Mouse (Mus musculus) cerebellum, postnatal 25 days (tissue): ENCODE measurements around the gene Anp32a.

Experiments used
- DNase-seq, 2 experiments: peaks; one replicate each; pipeline ENCODE4 v3.0.0; 2021; ENCODE audit warnings: mixed read lengths in 2 of 2

The Anp32a gene

DNA sequence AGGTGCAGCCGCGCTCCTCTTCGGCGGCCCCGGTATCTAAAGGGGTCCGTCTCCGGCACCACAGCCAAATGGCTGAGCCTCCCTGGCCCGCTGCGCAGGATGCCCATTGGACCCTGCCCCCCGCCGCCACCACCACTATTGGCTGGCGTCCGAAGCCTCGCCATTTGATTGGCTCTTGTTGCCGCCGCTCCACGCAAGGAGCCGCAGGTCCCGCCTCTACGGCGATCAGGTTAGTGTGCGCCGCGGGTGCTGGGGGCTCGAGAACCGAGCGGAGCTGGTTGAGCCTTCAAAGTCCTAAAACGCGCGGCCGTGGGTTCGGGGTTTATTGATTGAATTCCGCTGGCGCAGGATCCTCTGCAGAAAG lies at the start of gene Anp32a:
Anp32a (plus strand) TSS at position 171 of the 364 bp plus-strand sequence.
- peak; percentile 100 for DNase-seq

DNA sequence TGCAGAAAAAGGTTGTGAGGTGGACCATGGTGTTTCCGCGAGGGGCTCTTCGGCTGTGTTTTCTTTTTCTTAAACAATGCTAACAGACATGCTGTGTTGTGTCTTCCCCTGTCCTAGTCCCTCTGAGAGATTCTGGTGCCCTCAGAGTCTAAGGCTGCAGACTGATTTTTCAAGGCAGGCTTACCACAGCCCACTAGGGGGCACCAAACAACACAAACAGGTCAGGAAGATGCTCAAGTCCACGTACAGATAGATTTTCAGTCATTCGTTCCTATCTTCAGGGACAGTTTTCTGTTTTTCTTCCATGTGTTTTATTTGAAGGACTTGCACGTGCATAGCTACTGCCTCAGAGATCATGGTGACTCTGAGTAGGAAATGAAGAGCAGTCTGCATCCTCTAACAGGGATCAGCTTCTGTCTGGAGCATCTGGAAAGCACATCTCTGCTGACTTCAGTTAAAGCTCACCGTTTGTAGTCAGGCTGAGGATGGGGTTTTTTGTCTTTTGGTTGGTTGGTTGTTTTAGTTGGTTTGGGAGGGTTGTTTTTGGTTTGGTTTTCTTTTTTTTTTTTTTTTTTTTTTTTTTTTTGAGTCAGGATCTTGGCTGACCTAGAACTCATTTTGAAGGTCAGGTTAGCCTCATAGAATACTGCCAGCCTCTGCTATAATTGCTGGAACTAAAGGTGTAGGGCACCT lies 45.9 kb upstream of the Anp32a start:
- DNase-seq = peak; percentile 89 to 92

DNA sequence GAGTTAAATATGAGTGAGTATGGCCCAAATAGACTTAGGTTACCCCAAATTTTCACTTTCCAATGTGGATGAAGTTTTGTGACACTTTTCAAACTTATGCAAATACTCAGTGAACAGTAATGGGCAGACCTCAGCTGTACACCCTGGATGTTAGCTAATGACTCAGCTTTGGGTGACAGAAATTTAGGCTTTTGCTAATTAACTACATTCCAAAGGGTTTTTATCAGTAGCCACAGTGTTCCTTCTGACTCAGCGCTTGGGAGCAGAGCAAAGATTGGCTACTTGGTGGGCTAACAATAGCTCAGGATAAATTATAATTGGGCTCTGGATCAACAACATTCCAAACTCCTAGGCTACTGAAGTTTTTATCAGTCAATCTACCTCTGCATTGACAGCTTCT lies 44.2 kb upstream of the Anp32a start:
- no peak for DNase-seq

DNA sequence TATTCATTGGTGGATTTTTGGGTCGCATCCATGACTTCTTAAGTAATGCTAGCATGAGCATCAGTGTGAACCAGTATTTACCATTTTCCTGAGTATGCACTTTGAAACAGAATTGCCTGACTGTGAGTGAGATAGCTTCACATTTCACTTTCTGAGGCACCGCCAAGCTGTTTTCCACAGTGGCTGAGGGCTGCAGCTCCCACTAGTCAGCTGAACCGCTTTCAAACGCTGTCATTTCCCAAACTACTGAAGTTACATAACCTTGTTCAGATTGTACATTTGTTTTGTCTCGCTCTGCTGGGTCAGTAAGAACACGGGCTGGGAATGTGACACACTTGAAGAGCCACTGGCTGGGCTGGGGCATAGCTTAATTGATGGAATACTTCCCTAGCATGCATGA lies 25.5 kb upstream of the Anp32a start:
- DNase-seq = no peak

DNA sequence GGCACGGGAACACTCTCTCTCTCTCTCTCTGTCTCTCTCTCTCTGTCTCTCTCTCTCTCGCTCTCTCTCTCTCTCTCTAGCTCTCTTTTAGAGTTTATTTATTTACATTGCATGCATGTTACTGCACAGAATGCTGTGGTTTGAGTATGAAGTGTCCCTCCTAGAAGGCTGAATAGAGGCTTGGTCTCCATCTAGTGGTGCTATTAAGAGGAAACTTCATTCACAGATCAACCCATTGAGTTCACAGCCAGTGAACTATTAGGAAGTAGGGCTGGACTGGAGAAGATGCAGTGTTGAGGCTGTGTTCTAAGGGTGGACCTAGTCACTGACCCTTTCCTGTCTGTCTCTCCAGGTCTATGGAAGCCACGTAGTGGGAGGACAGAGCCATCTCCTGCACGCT lies 22.4 kb upstream of the Anp32a start:
- DNase-seq = no peak

DNA sequence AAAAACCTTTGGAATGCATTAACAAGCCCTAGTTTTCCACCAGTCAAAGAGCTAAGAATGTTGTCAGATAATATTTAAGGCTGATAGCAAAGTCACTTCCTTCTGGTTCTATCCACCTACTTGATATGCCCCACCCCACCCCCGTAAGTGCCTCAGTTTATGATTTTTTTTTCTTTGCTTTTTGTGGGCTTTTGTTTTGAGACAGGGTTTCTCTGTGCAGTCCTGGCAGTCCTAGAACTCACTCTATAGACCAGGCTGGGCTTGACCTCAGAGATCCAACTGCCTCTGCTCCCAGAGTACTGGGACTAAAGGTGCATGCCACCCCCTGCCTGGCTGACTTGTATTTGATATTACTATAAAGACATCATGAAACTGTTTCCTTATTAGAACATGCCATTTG lies 17.3 kb upstream of the Anp32a start:
- no peak for DNase-seq

DNA sequence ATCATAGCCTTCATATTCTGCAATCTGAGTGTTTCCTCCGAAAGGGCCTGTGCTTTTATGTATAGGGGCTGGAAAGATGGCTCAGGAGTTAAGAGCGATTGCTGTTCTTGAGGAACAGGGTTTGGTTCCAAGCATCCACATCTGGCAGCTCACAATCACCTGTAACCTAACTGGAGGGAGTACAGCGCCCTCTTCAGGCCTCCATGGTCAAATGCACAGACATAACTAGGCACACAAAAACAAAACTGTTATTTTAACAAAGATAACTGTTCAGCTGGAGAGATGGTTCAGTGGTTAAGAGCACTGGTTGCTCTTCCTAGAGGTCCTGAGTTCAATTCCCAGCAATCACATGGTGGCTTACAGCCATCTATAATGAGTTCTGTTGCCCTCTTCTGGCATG lies 15.1 kb upstream of the Anp32a start:
- no peak for DNase-seq

DNA sequence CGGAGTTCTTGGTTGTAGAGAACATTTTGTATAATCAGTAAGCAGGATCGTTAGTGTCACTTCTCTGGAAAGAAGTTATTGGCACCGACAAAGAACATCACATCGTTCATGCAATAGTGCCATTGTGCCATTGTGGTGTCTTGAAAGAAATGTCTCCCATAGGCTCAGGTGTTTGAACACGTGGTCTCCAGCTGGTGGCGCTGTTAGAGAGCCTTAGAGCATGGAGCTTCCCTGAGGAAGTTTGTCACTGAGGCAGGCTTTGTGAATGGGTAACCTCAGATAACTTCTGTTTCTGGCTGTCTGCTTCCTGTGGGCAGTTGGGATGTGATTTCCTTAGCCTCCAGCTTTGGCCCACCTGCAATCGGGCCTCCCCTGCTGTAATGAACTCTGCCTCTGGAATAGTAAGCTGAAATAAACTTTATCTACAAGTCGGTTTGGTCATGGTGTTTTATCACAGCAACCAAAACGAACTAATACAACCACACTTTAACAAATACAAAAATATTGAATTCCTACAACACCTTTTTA lies 6.7 kb upstream of the Anp32a start:
- DNase-seq = no peak

DNA sequence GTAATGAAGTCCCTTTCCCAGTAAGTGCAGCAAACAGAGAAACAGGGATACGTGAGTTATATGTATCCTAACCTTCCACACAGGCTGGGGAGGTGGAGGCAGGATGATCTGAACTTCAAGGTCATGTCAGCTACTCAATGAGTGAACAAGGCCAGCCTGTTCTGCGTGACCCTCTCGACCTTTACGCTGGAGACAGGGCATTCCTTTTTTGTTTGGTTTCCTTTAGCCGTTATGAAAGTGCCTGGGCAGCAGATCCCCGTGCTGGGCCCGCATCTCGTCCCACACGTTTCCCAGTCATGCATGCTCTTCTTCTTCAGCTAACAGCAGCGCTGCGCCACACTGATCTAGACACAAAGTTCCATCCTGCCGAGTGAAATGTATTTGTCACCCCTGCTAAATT lies 5.7 kb upstream of the Anp32a start:
- no peak for DNase-seq

DNA sequence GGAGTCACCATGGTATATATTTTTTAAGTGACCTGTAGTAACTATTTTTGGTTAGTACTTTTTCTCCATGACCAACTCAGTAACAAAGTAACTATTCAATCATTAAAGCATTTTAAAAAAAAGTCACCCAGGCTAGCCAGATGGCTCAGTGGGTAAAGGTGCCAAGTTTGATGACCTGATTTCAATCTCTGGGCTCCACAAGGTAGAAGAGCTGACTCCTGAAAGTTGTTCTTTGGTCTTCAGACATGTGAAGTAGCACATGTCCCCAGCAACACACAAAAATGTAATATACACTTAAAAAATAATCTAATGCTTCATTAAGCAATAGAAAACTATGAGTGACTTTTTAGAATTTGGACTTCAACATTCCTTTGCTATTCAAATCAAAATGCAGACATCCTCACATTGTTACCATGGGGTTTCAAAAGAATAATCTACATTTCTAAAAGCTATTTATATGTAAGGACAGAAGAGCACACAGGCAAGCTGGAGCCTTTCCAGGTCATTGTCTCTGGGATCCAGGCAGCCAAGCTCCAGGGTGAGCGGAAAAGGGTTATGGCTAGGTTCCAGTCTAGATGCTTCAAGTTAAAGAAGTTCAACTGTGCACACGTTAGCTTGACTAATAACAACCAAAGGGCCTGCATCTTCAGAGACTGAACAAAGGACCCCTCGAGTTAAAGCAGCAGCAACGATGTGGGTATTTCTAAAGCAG lies 3.0 kb upstream of the Anp32a start:
- peak; percentile 66 to 76 for DNase-seq

DNA sequence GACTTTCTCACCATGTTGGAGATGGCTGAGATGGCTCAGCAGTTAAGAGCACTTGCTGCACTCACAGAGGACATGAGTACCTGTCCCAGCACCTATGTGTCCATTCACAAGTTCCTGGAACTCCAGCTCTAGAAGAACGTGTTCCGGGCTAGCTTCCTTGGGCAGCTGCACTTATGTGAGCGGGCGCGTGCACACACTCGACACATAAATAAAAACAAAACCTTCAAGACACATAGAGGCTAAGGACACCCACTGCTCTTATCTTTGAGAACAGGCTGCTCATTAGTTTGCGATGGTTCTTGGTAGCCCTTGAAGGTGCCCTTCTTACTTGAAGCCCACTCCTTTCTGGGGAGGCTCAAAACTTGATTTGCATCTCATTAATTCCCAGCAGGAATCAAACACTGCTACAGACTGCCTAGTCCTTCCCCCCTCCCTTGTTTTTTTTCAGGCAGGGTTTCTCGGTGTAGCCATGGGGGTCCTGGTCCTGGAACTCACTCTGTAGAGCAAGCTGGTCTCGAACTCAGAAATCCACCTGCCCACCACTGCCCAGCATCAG lies 2.4 kb upstream of the Anp32a start:
- peak in 1 of 2 experiments; percentile 21 for DNase-seq

DNA sequence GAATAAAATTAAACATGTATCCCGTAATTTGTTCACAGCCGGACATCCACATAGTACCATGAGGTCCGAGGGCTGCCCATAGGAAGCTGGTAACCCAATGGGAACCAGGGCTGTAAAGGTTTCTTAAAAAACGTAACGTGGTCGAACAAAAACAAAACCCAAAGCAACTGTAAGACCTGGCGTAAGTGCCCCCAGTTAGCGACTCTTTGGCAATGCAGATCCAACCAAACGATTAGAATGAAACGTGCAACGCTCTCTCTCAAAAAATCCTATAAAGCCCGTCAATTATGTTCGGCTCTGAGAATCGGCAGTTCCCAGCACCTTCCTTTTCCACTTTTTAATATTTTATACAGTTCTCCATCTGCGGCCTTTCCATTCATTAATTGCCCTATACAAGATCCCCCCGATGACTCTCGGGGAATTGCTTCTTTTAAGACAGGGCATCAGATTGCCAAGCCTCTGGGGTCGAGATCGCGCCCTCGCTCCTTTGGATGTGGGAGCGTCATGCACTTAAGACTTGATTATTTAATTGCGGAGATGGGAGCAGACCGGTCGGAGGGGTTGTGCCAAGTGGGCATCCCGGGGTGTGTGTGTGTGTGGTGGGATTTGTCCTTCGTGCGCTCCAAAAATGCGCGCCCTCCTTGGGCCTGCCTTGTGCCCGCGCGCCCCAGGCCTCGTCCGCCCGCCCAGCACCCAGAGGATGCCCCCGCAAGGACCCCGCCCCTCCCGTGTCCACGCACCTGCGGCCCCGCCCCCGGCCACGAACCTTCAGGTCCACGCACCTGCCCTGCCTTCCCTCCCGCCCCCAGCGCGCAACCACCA lies 581 bp upstream of the Anp32a start:
- peak in 1 of 2 experiments; percentile 28 for DNase-seq

DNA sequence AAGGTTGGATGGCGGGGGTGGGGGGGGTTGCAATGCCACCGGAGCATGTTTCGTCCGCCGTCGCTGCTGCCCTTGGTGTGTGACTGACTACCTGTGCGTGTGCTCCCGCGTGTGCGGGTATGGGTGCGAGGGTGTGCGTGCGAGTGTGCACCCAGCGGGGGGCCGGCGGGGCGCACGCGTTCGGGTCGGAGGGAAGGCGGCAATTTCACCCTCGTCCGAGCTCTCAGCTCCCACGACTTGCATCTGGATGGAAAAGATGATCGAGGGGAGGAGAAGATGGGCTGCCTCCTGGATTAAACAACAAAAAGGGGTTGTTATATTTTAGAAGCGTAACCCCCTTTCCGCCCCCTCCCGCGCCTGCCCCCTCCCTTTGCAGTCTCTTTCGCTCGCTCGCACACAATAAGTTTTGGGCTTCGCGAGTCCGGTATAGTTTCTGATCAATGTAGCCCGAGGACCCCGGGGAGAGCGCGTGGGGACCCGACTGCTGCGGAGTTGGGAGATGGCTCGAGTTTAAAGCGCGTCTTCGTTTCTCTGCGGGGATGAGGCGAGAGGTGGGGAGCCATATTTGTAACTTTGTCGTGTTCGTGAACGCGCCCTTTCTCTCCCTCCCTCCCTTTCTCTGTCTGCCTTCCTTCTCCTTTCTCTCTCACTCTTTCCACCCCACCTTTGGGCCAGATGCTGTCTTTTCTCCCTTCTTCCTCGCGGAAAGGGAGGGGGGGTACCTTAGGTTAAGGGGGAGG lies 778 bp downstream of the Anp32a start:
- DNase-seq = peak; percentile 69 to 74

DNA sequence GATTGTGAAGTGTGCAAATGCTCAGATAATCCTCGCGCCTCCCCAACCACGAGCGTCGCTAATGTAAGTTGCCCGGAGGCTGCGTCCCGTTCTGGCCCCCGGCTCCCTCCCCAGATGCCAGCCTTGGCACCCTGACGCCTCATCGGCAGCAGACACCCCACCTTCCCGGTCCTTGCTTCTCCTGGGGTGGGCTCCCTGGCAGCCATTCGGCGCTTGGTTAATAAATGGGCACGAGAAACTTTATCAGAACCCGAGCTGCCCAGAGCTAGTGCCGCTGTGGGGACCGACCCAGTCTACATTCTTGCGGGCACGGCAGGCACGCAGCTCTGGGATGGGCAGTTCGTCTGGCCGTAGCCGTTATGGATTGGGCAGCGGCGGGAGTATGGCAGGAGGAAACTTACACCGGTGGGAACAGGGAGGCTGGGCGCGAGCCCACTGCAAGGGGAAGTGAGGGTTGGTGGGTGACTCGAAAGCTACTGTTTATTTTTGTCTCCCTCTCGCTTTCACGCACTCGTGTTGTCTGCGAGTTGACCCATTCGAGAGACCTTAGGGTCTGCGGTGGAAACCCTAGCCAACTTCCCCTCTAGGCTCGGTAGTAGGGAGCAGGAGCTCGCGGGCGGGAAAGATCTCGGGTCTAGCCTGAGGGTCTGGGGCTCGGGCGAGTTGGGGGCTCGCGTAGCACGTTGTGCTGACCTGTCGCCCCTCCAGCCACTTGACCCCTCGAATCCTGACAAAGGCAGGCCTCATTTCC lies 1.5 kb downstream of the Anp32a start:
- DNase-seq = peak; percentile 74 to 78

DNA sequence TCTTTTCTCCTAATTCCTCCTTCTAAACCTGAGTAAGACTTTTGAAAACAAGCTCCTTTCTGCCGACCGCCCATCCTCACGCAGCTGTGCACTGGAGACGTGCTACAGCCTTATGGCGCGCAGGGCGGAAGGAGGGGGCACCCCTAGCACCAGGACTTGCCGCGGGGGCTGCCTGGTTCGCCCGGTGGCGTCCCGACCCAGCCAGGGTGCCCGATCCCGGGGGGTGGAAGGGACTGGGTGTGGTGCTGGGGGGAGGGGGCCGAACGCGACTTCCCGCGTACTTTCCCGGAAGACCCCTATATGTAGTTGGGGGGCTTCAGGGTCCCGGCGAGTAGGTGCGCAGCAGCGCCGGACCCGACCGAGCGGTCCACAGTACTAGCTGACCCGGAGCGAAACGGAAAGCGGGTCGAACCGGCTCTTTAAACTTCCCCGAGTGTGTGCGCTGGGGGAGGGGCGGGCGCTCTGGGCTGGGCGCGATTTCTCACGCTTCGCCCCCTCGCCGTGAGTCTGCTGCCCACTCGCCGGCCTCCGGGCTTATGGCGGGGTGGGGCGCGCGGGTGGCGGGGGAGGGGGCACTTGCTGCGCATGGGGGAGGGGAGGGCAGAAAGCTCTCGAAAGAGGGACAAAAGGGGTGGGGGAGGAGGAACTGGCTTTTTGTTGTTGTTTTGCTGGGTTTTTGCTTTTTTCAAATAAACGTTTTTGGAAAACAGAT lies 2.3 kb downstream of the Anp32a start:
- DNase-seq = peak; percentile 75 to 85

DNA sequence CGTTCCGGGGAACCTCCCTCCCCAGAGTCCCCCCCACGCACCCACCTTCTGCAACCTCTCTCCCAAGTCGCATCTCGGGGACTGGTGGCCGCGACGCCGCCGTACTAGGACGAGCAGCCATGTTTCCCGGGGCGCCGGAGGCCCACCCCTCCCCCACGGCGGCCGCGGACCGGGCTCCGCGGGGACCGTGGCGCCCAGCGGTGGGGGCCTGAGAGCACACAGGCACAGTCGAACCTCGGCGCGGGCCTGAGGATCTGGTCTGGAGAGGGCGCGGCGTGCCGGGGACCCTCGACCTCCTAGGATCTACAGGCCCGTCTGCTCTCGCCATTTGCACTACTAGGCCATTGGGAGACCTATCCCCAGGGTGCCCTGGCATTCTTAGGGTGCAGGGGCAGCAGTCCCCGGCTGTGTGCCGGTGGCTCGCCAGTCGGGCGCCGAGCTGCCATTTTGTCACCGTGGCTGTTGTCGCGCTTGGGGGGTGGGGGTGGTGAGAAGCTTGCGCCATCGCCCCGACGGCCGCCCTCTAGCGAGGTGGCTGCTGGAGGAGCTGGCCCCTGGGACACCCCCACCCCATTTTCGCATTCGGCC lies 2.9 kb downstream of the Anp32a start:
- peak; percentile 77 to 82 for DNase-seq

DNA sequence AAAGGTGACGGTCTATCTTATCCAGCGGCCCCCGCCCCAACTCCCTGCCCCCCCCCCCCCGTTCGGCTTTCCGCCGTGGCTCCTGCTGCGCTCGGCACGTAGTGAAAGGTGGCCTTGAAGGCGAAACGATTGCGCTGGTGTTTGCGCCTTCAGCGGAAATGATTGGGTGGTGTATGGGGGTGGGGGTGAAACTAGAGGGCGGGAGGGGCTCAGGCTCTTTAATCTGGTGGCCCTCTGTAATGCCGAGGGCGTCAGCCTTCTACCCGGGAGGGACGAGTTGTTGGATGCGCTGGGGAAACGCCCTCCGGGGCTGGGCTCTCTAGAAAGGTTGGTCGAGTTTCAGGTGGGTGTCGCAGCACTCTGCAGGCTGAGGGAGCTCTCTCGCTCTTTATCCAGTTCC lies 3.5 kb downstream of the Anp32a start:
- peak; percentile 69 to 75 for DNase-seq

DNA sequence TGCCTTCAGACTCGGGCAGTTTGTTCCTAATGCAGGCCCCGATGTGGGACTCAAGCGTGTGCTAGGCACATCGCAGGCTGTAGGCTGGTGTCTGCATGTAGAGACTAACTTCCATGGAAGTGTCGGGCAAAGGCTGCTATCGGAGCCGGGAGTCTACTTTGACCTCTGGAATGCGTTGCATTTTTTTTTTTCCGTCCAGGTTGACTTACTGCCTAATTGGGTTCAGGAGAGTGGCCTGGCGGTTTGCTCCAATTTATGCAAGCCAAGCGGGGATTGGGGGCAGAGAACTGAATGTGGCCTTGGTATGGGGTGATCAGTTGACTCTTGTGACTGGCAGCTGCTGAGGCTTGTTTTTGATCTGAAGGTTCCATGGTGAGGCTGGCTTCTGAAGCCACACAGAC lies 4.0 kb downstream of the Anp32a start:
- peak; percentile 47 to 53 for DNase-seq

DNA sequence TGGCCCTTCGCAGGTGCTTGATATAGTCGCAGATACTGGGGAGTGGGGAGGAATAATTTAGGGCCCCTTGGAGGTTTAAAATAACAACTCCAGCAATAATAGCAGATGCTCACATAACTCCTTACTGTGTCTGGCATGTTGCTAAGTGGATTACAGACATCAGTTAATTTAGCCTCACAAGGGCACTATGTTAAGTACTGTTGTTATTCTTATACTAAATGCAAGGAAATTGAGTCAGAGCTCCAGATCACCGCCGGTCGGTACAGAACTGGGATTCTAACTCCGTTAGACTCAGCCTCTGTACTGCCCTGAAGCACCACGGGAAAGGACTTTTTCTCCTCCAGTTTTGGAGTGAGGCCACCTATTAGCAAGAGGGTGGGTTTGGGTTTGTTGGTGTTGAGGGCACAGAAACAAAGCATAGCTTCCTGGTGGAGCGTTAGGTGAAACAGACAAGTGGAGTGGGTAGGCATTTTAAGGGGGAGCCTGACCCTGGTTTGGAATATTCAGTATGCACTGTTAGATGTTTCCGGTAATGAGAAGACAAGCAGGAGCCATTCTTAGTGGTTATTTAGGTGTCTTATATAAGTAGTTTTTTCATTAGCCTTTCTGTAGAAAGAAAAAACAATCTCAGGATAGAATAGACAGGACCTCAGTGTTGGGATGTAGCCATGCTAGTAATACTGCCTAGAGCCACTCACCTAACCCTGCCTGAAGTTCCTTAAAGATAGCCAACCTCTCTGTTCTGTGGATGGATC lies 4.7 kb downstream of the Anp32a start:
- DNase-seq = peak; percentile 20 to 27

DNA sequence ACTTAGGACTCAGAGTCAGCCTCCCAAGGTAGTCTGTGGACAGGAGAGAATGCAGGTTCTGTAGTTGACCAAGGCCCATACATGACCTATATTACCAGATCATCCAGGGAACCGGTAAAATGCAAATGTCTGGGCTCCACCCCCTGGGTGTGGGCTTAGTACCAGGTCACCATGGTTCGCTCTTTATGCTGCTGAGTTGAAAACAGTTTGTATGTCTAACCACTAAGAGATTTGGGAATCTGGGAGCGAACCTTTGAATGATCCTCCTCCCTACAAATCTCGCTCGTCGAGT lies 5.2 kb downstream of the Anp32a start:
- peak; percentile 20 to 31 for DNase-seq
